Comparison of ENCODE assay signal across 18 mouse cellular contexts in genomic region chrX:57235982-57236381, GRCm38 (mm10). TPM values are rescaled to one million over a fixed set of nuclear protein-coding genes. Genes with fewer than 3 reads are reported as not detected.
DNase-seq lines count a peak whose midpoint lies in the region; TF ChIP-seq lines count a peak whose summit lies in the region.
"Had no signal": no experiment of that assay in that cellular context is flagged by ENCODE, and none has a peak within 500 bp of the region (broad histone marks: within the 10 kb centered on the region; RNA-seq: fewer than 3 reads in every experiment).

No protein-coding gene starts in this region.

- no peaks in the 10 kb centered on the region for H3K4me1 ChIP-seq in kidney, adult 2 months (ENCODE audit: control insufficient read depth, insufficient read depth, low read length)
- H3K4me1 ChIP-seq in embryonic facial prominence, embryonic 10.5 days, result no peaks in the 10 kb centered on the region
- H3K4me1 ChIP-seq: limb, embryonic 15.5 days; megakaryocyte, embryonic 14.5 days had no signal

- no peaks in the 10 kb centered on the region for H3K36me3 ChIP-seq in kidney, adult 2 months (ENCODE audit: control insufficient read depth, insufficient read depth, low read length)
- H3K36me3 ChIP-seq in embryonic facial prominence, embryonic 10.5 days (replicated peaks), result no peaks in the 10 kb centered on the region
- H3K36me3 ChIP-seq: limb, embryonic 15.5 days had no signal

- no peak for TF ChIP-seq POLR2A in kidney, adult 2 months (IDR thresholded peaks at IDR 0.05; ENCODE audit: low read depth, low read length)

- intact Hi-C loops in heart, postnatal 25 days (cut with DNase I), result loop anchor here (10.0 kb wide), 1 partner anchor 149 kb away; no protein-coding TSS in a partner anchor

- TF ChIP-seq CTCF in kidney, adult 2 months (conservative IDR thresholded peaks at IDR 0.05; ENCODE audit: insufficient read depth, insufficient read length, low read depth, low read length), result peak; percentile 32; the same call in 1 of the 2 replicates

- H3K4me3 ChIP-seq in kidney, adult 2 months (ENCODE audit: insufficient read depth, low read depth, low read length), result no peak overlapping the region
- H3K4me3 ChIP-seq in embryonic facial prominence, embryonic 10.5 days, result no peak overlapping the region
- H3K4me3 ChIP-seq: limb, embryonic 15.5 days; megakaryocyte, embryonic 14.5 days; myocyte had no signal

- no peak for DNase-seq in kidney, adult 2 months
- no peak for DNase-seq in kidney, adult 11 months
- DNase-seq in thymus, postnatal 14 days, result peak; percentile 31
- DNase-seq in thymus, postnatal 0 days (ENCODE audit: low spot score), result no peak
- DNase-seq in ZHBTc4 (ENCODE audit: low read depth, low spot score), result peak; percentile 46
- DNase-seq in embryo, embryonic 10.5 days (ENCODE audit: low spot score), result no peak
- no peak for DNase-seq in heart, postnatal 25 days (ENCODE audit: low spot score)
- no peak for DNase-seq in embryonic facial prominence, embryonic 10.5 days (ENCODE audit: low spot score)
- DNase-seq: adrenal gland, postnatal 10 days; cerebellum, adult 11-12 months; kidney, postnatal 10 days; spleen, adult 18-20 months; thymus, postnatal 25 days had no signal

- 84% methylated on average over 4 of the region's 4 CpGs for WGBS in kidney, adult 2 months
- WGBS in embryonic facial prominence, embryonic 10.5 days, result 67% methylated on average over 4 of the region's 4 CpGs

- no peaks in the 10 kb centered on the region for H3K27me3 ChIP-seq in kidney, adult 2 months (replicated peaks; ENCODE audit: control insufficient read depth, insufficient read depth, low read length)
- no peaks in the 10 kb centered on the region for H3K27me3 ChIP-seq in embryonic facial prominence, embryonic 10.5 days (replicated peaks; ENCODE audit: low read depth, poor library complexity, severe bottlenecking)
- H3K27me3 ChIP-seq: limb, embryonic 15.5 days had no signal

- no peaks in the 10 kb centered on the region for H3K9me3 ChIP-seq in embryonic facial prominence, embryonic 10.5 days
- H3K9me3 ChIP-seq: limb, embryonic 15.5 days; megakaryocyte, embryonic 14.5 days had no signal

- H3K27ac ChIP-seq in kidney, adult 2 months (ENCODE audit: insufficient read depth, low read depth, low read length), result no peak overlapping the region
- H3K27ac ChIP-seq in embryonic facial prominence, embryonic 10.5 days (replicated peaks), result no peak overlapping the region
- H3K27ac ChIP-seq: limb, embryonic 15.5 days had no signal

RNA-seq across cellular contexts. Expression of gene Cd40lg, which starts 24.0 kb away (rescaled TPM):
- 0.12 and 0.28 TPM in 2 replicates for polyA plus RNA-seq in kidney, adult 2 months (2012; rRNA removed)
- polyA plus RNA-seq in thymus, postnatal 0 days (2015; fragmentation: Nextera tagmentation; extraction: Ambion mirVana), result 3.1 and 4.3 TPM in 2 replicates
- total RNA-seq in heart, postnatal 25 days (2021), result not detected
- polyA plus RNA-seq in embryonic facial prominence, embryonic 10.5 days (2016; fragmentation: Nextera tagmentation; extraction: Ambion mirVana), result not detected in 2 replicates
- polyA plus RNA-seq: cortical plate, adult 2 months; hindbrain, embryonic 11.5 days; limb, embryonic 15.5 days; myocyte had no signal

Comparison
In these comparisons a context has a peak if more than half of its experiments do, and no peak if none do; other contexts are left out.
1. DNase-seq: peak in thymus, postnatal 14 days (single experiment) and ZHBTc4 (single experiment); none in kidney, adult 2 months (single experiment), kidney, adult 11 months (single experiment), thymus, postnatal 0 days (single experiment), embryo, embryonic 10.5 days (single experiment), heart, postnatal 25 days (single experiment) and embryonic facial prominence, embryonic 10.5 days (single experiment).